Mouse (Mus musculus): Measurements from ENCODE around the gene Rbl1.
A peak's percentile ranks its signal among the peaks of the same experiment; 100 is the strongest.

DNA sequence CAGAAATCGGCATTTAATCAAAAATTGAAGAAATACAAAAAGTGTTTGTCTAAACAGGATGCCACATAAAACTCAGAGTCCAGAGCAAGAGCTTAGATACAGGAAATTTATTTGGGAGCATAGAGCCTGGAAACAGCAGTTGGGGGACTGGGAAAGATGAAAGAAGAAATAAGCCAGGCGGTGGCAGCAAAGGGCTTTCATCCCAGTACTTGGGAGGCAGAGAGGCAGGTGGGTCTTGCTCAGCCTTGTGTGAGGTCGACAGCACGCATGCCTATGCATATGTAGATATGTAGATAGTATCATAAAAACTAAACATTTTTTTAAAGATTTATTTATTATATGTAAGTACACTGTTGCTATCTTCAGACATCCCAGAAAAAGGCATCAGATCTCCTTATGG is 76.3 kb downstream of the Rbl1 start:
- TF ChIP-seq CTCF (IDR thresholded peaks at IDR 0.05) (peak; percentile 60), EP300 (IDR thresholded peaks at IDR 0.05) (no peak)
